Mouse (Mus musculus): Measurements from ENCODE around the gene Hps6. TPM values are rescaled to one million over a fixed set of nuclear protein-coding genes. Genes with fewer than 3 reads are reported as not detected.

Hps6 gene
- polyA plus RNA-seq, 1 experiment from 2014 or later: 4.0 TPM

GRCm38 (mm10) chr19:46047426-46047825 lies 44.1 kb downstream of the Hps6 start:
- Histone ChIP-seq H3K36me3 (ENCODE audit: control insufficient read depth, insufficient read depth, low read length) (no peaks in the 10 kb centered on the region), H3K4me3 (ENCODE audit: control insufficient read depth in 1 of 2, insufficient read depth in 1 of 2, low read depth in 1 of 2, low read length in 2 of 2) (no peak overlapping the region), H3K9ac (ENCODE audit: low read length) (no peak overlapping the region), H3K27ac (replicated peaks in 1 of 2; ENCODE audit: control insufficient read depth in 1 of 2, insufficient read depth in 1 of 2, low read depth in 2 of 2, low read length in 2 of 2) (no peak overlapping the region), H3K4me1 (ENCODE audit: control insufficient read depth in 2 of 2, insufficient read depth in 2 of 2, low read length in 2 of 2) (peaks cover 19 to 35% of the 10 kb centered on the region in 2 experiments), H3K4me2 (ENCODE audit: low read length) (no peak overlapping the region), H3K27me3 (ENCODE audit: control insufficient read depth, insufficient read depth, low read length) (no peaks in the 10 kb centered on the region), H3K9me3 (ENCODE audit: control insufficient read depth, low read length) (no peaks in the 10 kb centered on the region)
- 83% methylated on average over 2 of the region's 2 CpGs for WGBS
- no peak for ATAC-seq (ENCODE audit: insufficient number of reproducible peaks, insufficient read depth, low FRiP score, low read depth)

- Histone ChIP-seq H3K27me3 (ENCODE audit: control insufficient read depth, insufficient read depth, low read length) (no peaks in the 10 kb centered on the region), H3K9me3 (ENCODE audit: control insufficient read depth, low read length) (no peaks in the 10 kb centered on the region), H3K27ac (replicated peaks in 1 of 2; ENCODE audit: control insufficient read depth in 1 of 2, insufficient read depth in 1 of 2, low read depth in 2 of 2, low read length in 2 of 2) (no peak overlapping the region), H3K4me1 (ENCODE audit: control insufficient read depth in 2 of 2, insufficient read depth in 2 of 2, low read length in 2 of 2) (peaks cover 6 to 18% of the 10 kb centered on the region in 2 experiments), H3K9ac (ENCODE audit: low read length) (no peak overlapping the region), H3K4me2 (ENCODE audit: low read length) (no peak overlapping the region), H3K4me3 (ENCODE audit: control insufficient read depth in 1 of 2, insufficient read depth in 1 of 2, low read depth in 1 of 2, low read length in 2 of 2) (no peak overlapping the region), H3K36me3 (ENCODE audit: control insufficient read depth, insufficient read depth, low read length) (no peaks in the 10 kb centered on the region)
- no peak for ATAC-seq (ENCODE audit: insufficient number of reproducible peaks, insufficient read depth, low FRiP score, low read depth)
- WGBS: 57% methylated on average over 4 of the region's 4 CpGs
These were observed 45.8 kb downstream of the Hps6 start for GRCm38 (mm10) chr19:46049129-46049528.

GRCm38 (mm10) chr19:46050462-46050861 lies 47.2 kb downstream of the Hps6 start:
- H3K27me3 ChIP-seq (ENCODE audit: control insufficient read depth, insufficient read depth, low read length): no peaks in the 10 kb centered on the region
- no peak overlapping the region for H3K4me3 ChIP-seq (ENCODE audit: control insufficient read depth in 1 of 2, insufficient read depth in 1 of 2, low read depth in 1 of 2, low read length in 2 of 2)
- no peak overlapping the region for H3K27ac ChIP-seq (replicated peaks in 1 of 2; ENCODE audit: control insufficient read depth in 1 of 2, insufficient read depth in 1 of 2, low read depth in 2 of 2, low read length in 2 of 2)
- H3K4me2 ChIP-seq (ENCODE audit: low read length): no peak overlapping the region
- no peaks in the 10 kb centered on the region for H3K9me3 ChIP-seq (ENCODE audit: control insufficient read depth, low read length)
- peaks cover 6 to 17% of the 10 kb centered on the region in 2 experiments for H3K4me1 ChIP-seq (ENCODE audit: control insufficient read depth in 2 of 2, insufficient read depth in 2 of 2, low read length in 2 of 2)
- 61% methylated on average over 2 of the region's 2 CpGs for WGBS
- ATAC-seq (ENCODE audit: insufficient number of reproducible peaks, insufficient read depth, low FRiP score, low read depth): no peak
- no peak overlapping the region for H3K9ac ChIP-seq (ENCODE audit: low read length)
- H3K36me3 ChIP-seq (ENCODE audit: control insufficient read depth, insufficient read depth, low read length): no peaks in the 10 kb centered on the region

Other genes starting within 250 kb of the Hps6 start
- 47.0 and 47.1 TPM in 2 replicates for gene Mgea5, start 219.7 kb upstream of the Hps6 start, polyA plus RNA-seq (2014; fragmentation: Nextera tagmentation; extraction: Ambion mirVana)
- gene Kcnip2, start 187.4 kb upstream of the Hps6 start, polyA plus RNA-seq (2014; fragmentation: Nextera tagmentation; extraction: Ambion mirVana): 3.1 and 3.6 TPM in 2 replicates
- gene Armh3, start 5.0 kb upstream of the Hps6 start, polyA plus RNA-seq (2014; fragmentation: Nextera tagmentation; extraction: Ambion mirVana): 13.9 and 14.1 TPM in 2 replicates
- 24.6 and 26.4 TPM in 2 replicates for gene Pprc1, start 41.4 kb downstream of the Hps6 start, polyA plus RNA-seq (2014; fragmentation: Nextera tagmentation; extraction: Ambion mirVana)
- 58.8 and 66.5 TPM in 2 replicates for gene Ldb1, start 41.7 kb downstream of the Hps6 start, polyA plus RNA-seq (2014; fragmentation: Nextera tagmentation; extraction: Ambion mirVana)
- gene Nolc1, start 72.4 kb downstream of the Hps6 start, polyA plus RNA-seq (2014; fragmentation: Nextera tagmentation; extraction: Ambion mirVana): 36.5 and 37.1 TPM in 2 replicates
- not detected in 2 replicates for gene Elovl3, start 128.4 kb downstream of the Hps6 start, polyA plus RNA-seq (2014; fragmentation: Nextera tagmentation; extraction: Ambion mirVana)
- gene Pitx3, start 144.8 kb downstream of the Hps6 start, polyA plus RNA-seq (2014; fragmentation: Nextera tagmentation; extraction: Ambion mirVana): 0.51 and 0.66 TPM in 2 replicates
- gene Gbf1, start 149.0 kb downstream of the Hps6 start, polyA plus RNA-seq (2014; fragmentation: Nextera tagmentation; extraction: Ambion mirVana): 43.5 and 45.0 TPM in 2 replicates